Mouse (Mus musculus) c-Kit-positive CD71-positive TER-119-positive erythroid progenitor cells, embryonic 14.5 days (primary cell): Measurements from ENCODE around the gene Dmwd.
A peak's percentile ranks its signal among the peaks of the same experiment; 100 is the strongest.

Experiments
- DNase-seq: peaks from one replicate; pipeline ENCODE4 v3.0.0-alpha.2; 2013; ENCODE audit warnings: low spot score

Gene Dmwd

GRCm38 (mm10) chr7:19075723-19076585, at the start of gene Dmwd:
Gene Dmwd (plus strand): TSS chr7:19076227.
- DNase-seq = peak; percentile 92

- DNase-seq = no peak
These were observed 48.0 kb upstream of the Dmwd start for GRCm38 (mm10) chr7:19028067-19028466.

GRCm38 (mm10) chr7:19029084-19029653, 46.9 kb upstream of the Dmwd start:
- no peak for DNase-seq

- DNase-seq = no peak
These were observed 44.4 kb upstream of the Dmwd start for GRCm38 (mm10) chr7:19031641-19032040.

- no peak for DNase-seq
These were observed 31.4 kb upstream of the Dmwd start for GRCm38 (mm10) chr7:19044616-19045015.

- no peak for DNase-seq
These were observed 29.5 kb upstream of the Dmwd start for GRCm38 (mm10) chr7:19046286-19047069.

- no peak for DNase-seq
These were observed 28.0 kb upstream of the Dmwd start for GRCm38 (mm10) chr7:19048006-19048527.

- DNase-seq = no peak
These were observed 26.8 kb upstream of the Dmwd start for GRCm38 (mm10) chr7:19049252-19049651.

GRCm38 (mm10) chr7:19050172-19050571, 25.9 kb upstream of the Dmwd start:
- no peak for DNase-seq

- DNase-seq = no peak
These were observed 24.9 kb upstream of the Dmwd start for GRCm38 (mm10) chr7:19051161-19051560.

- no peak for DNase-seq
These were observed 23.5 kb upstream of the Dmwd start for GRCm38 (mm10) chr7:19052345-19053135.

GRCm38 (mm10) chr7:19053136-19053532, 22.9 kb upstream of the Dmwd start:
- DNase-seq = no peak

- no peak for DNase-seq
These were observed 21.8 kb upstream of the Dmwd start, which contains the start of gene Rsph6a for GRCm38 (mm10) chr7:19054047-19054776. Gene Rsph6a (plus strand): TSS chr7:19054690.

- DNase-seq = no peak
These were observed 21.3 kb upstream of the Dmwd start for GRCm38 (mm10) chr7:19054777-19055076.

- DNase-seq = no peak
These were observed 20.9 kb upstream of the Dmwd start for GRCm38 (mm10) chr7:19055108-19055507.

- no peak for DNase-seq
These were observed 18.6 kb upstream of the Dmwd start for GRCm38 (mm10) chr7:19057405-19057804.

- no peak for DNase-seq
These were observed 10.1 kb upstream of the Dmwd start for GRCm38 (mm10) chr7:19065896-19066295.

GRCm38 (mm10) chr7:19067063-19067462, 9.0 kb upstream of the Dmwd start:
- no peak for DNase-seq

- no peak for DNase-seq
These were observed 8.1 kb upstream of the Dmwd start for GRCm38 (mm10) chr7:19067935-19068334.

- peak; percentile 75 for DNase-seq
These were observed 7.3 kb upstream of the Dmwd start for GRCm38 (mm10) chr7:19068707-19069106.

GRCm38 (mm10) chr7:19069500-19069899, 6.5 kb upstream of the Dmwd start:
- DNase-seq = peak; percentile 59
